Mouse (Mus musculus): ENCODE measurements around the gene Erc2.
A peak's percentile ranks its signal among the peaks of the same experiment; 100 is the strongest.

The Erc2 gene

GRCm38 (mm10) chr14:27622176-27622922, at the start of gene Erc2:
Erc2 (plus strand) TSS chr14:27622428.
- DNase-seq (ENCODE audit: low spot score), result peak; percentile 84

GRCm38 (mm10) chr14:27578443-27578842, 43.8 kb upstream of the Erc2 start:
- DNase-seq (ENCODE audit: low spot score), result no peak

GRCm38 (mm10) chr14:27589616-27590015, 32.6 kb upstream of the Erc2 start:
- peak; percentile 9 for DNase-seq (ENCODE audit: low spot score)

GRCm38 (mm10) chr14:27592163-27592562, 30.1 kb upstream of the Erc2 start:
- no peak for DNase-seq (ENCODE audit: low spot score)

- peak; percentile 88 for DNase-seq (ENCODE audit: low spot score)
Measured at GRCm38 (mm10) chr14:27596265-27596664, 26.0 kb upstream of the Erc2 start.

GRCm38 (mm10) chr14:27602136-27602535, 20.1 kb upstream of the Erc2 start:
- DNase-seq (ENCODE audit: low spot score), result no peak

- DNase-seq (ENCODE audit: low spot score), result no peak
Measured at GRCm38 (mm10) chr14:27607419-27607818, 14.8 kb upstream of the Erc2 start.

GRCm38 (mm10) chr14:27613766-27614165, 8.5 kb upstream of the Erc2 start:
- DNase-seq (ENCODE audit: low spot score), result no peak

- no peak for DNase-seq (ENCODE audit: low spot score)
Measured at GRCm38 (mm10) chr14:27617286-27617685, 4.9 kb upstream of the Erc2 start.

- no peak for DNase-seq (ENCODE audit: low spot score)
Measured at GRCm38 (mm10) chr14:27621576-27621975, 652 bp upstream of the Erc2 start.

GRCm38 (mm10) chr14:27622923-27623219, 643 bp downstream of the Erc2 start:
- DNase-seq (ENCODE audit: low spot score), result no peak

- peak; percentile 58 for DNase-seq (ENCODE audit: low spot score)
Measured at GRCm38 (mm10) chr14:27623368-27623767, 1.1 kb downstream of the Erc2 start.

GRCm38 (mm10) chr14:27628701-27629100, 6.5 kb downstream of the Erc2 start:
- no peak for DNase-seq (ENCODE audit: low spot score)

- DNase-seq (ENCODE audit: low spot score), result no peak
Measured at GRCm38 (mm10) chr14:27629369-27630012, 7.3 kb downstream of the Erc2 start.

GRCm38 (mm10) chr14:27630973-27631640, 8.9 kb downstream of the Erc2 start:
- no peak for DNase-seq (ENCODE audit: low spot score)

GRCm38 (mm10) chr14:27634761-27635160, 12.5 kb downstream of the Erc2 start:
- no peak for DNase-seq (ENCODE audit: low spot score)

- DNase-seq (ENCODE audit: low spot score), result no peak
Measured at GRCm38 (mm10) chr14:27636556-27636955, 14.3 kb downstream of the Erc2 start.

- DNase-seq (ENCODE audit: low spot score), result no peak
Measured at GRCm38 (mm10) chr14:27641382-27641781, 19.2 kb downstream of the Erc2 start.

GRCm38 (mm10) chr14:27642981-27643380, 20.8 kb downstream of the Erc2 start:
- no peak for DNase-seq (ENCODE audit: low spot score)

GRCm38 (mm10) chr14:27654670-27655069, 32.4 kb downstream of the Erc2 start:
- DNase-seq (ENCODE audit: low spot score), result peak; percentile 10

- DNase-seq (ENCODE audit: low spot score), result no peak
Measured at GRCm38 (mm10) chr14:27658616-27659015, 36.4 kb downstream of the Erc2 start.

- peak; percentile 14 for DNase-seq (ENCODE audit: low spot score)
Measured at GRCm38 (mm10) chr14:27661466-27661865, 39.2 kb downstream of the Erc2 start.

GRCm38 (mm10) chr14:27662251-27662650, 40.0 kb downstream of the Erc2 start:
- DNase-seq (ENCODE audit: low spot score), result no peak

Data from embryo, embryonic 10 days (tissue).